Mouse (Mus musculus): Measurements from ENCODE around the gene Cd27. TPM values are rescaled to one million over a fixed set of nuclear protein-coding genes. Genes with fewer than 3 reads are reported as not detected.

Cd27 gene
- polyA plus RNA-seq, 1 experiment from 2014 or later = 1.2 TPM

DNA sequence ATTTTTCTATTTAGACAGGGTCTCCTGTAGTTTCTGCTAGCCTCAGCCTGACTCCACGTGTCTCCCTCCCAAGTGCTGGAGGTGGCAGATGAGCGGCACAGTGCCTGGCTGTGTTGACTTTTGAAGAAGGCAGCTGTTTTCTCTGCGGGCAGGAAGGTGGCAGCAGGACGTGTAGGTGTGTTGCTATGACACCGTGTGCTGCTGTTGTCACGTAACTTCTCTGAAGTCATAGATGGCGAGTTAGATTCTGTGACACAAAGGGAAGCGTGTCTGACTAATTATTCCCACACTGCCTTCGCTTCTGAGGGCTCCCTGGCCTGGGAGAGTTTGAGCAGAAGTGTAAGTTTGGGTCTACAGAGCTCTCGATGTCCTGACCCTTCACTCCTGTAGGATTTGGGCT lies 28.4 kb upstream of the Cd27 start:
- H3K4me3 ChIP-seq = no peak overlapping the region
- DNase-seq (ENCODE audit: low spot score) = no peak
- H3K9me3 ChIP-seq = no peaks in the 10 kb centered on the region
- no peaks in the 10 kb centered on the region for H3K36me3 ChIP-seq
- WGBS = 56% methylated on average over 10 of the region's 10 CpGs
- no peak overlapping the region for H3K27ac ChIP-seq
- peaks cover under 1% of the 10 kb centered on the region; the same call in 1 of the 2 replicates for H3K27me3 ChIP-seq (ENCODE audit: insufficient read depth, poor library complexity, severe bottlenecking)
- no peaks in the 10 kb centered on the region for H3K4me1 ChIP-seq (replicated peaks)

DNA sequence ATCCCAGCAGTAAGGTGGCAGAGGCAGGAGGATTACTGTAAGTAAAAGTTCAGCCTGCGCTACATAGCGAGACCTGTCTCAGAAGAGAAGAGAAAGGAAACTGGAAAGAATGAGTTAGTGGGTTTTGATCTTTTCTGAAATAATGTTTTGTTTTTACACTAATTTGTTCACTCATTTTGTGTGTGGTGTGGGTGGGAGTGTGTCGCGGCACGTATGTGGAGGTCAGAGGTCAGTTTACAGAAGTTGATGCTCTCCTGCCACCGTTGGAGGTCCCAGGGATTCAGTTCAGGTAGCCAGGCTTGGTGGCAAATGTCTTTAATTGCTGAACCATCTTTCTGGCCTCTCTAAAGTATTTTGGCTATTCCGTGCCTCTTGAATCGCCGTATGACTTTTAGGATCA lies 27.4 kb upstream of the Cd27 start:
- H3K9me3 ChIP-seq = no peaks in the 10 kb centered on the region
- H3K4me1 ChIP-seq (replicated peaks) = no peaks in the 10 kb centered on the region

DNA sequence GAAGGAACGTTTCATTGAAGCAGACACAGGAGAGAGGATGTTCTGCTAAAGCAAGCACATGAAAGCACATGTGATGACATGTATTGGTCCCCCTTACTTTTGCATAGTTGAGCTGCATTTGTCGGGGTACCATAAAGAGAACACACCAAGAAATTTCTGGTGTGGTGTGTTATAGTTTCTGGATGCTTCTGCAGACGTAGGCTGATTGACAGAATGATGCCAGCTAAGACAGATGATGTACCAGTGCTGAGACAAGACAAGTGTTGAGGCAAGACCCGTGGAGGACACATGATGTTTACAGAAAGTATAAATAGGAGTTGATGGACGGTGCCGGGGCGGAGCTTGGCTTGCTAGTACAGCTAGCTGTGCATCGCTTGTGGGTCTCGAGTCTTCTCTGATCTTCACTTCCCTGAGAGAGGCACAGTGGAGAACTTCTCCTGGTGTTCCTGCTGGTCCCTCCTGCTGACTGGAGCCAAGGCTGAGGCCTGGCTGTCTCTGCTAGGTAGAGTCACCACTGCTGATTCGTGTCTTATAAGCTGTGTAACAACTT lies 23.3 kb upstream of the Cd27 start:
- Histone ChIP-seq H3K27me3 (ENCODE audit: insufficient read depth, poor library complexity, severe bottlenecking) (no peaks in the 10 kb centered on the region), H3K36me3 (no peaks in the 10 kb centered on the region), H3K9me3 (no peaks in the 10 kb centered on the region), H3K4me1 (replicated peaks) (no peaks in the 10 kb centered on the region; the same call in 1 of the 2 replicates), H3K4me3 (no peak overlapping the region), H3K27ac (no peak overlapping the region)
- DNase-seq (ENCODE audit: low spot score) = no peak
- WGBS = 83% methylated on average over 10 of the region's 10 CpGs

More for the DNA sequence above, 27.4 kb upstream of the Cd27 start:
- 91% methylated on average over 9 of the region's 9 CpGs for WGBS
- no peak for DNase-seq (ENCODE audit: low spot score)
- Histone ChIP-seq H3K4me3 (no peak overlapping the region), H3K27me3 (ENCODE audit: insufficient read depth, poor library complexity, severe bottlenecking) (no peaks in the 10 kb centered on the region), H3K27ac (no peak overlapping the region), H3K36me3 (no peaks in the 10 kb centered on the region)

DNA sequence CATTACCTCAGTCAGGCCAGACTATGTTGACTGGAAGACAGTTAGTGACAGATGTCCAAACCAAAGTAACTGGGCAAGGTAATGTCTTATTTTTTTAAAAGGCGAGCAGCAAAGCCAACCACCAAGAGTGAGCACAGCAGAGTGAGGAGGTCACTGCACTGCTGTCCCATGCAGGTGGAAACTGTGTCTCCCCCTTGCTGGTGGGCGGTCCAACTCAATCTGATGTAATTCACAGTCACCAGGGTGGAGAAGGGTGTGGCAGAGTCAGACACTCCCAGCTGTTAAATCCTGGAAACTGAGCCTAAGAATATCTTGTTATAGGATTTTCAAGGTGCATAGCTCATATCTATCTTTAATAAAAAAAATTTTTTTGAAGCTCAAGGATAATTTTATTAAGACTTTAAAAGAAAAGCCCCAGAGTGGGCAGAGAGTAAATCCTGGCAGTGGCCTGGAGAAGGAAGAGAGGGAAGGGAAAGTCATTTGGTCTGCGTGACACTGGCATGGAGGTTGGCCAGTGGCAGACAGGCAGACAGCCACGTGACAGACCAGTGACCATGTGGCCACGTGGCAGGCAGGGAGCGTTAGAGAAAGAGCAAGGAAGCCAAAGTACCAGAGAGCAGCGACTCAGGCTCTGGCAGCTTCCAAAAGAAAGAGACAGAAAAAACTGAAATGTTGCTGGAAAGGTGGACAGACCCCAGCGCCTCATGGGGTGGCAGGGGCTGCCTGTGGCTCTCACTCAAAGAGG lies 19.6 kb upstream of the Cd27 start:
- peaks cover 4% of the 10 kb centered on the region; the same call in 1 of the 2 replicates for H3K9me3 ChIP-seq
- WGBS = 83% methylated on average over 8 of the region's 8 CpGs
- peaks cover 10% of the 10 kb centered on the region for H3K4me1 ChIP-seq (replicated peaks)
- no peak overlapping the region for H3K4me3 ChIP-seq
- no peak for DNase-seq (ENCODE audit: low spot score)
- no peaks in the 10 kb centered on the region for H3K27me3 ChIP-seq (ENCODE audit: insufficient read depth, poor library complexity, severe bottlenecking)
- H3K36me3 ChIP-seq = no peaks in the 10 kb centered on the region
- no peak overlapping the region for H3K27ac ChIP-seq

DNA sequence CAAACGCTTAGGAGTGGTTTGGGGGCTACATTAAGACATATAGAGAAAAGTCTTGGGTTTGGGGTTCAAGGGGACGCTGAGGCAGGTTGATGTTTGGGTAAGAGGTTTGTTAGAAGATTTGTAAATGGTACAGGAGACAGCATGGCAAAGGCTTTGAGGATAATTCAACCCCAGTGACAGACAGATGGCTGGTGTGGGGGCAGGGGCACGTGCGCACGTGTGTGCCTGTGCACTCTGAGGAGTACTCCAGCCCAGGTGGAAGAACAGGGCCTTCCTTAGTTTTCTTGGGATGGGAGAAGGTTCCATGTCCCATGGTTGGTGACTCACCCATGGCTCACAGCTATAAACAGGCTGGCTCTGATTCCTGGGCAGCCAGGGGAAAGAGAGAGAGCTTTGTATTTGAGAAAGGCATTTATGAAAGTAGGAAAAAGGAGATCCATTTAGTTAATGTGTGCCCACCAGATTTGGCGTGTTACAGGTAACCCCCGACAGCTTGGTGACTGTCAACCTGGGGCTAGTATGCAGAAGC lies 18.8 kb upstream of the Cd27 start:
- DNase-seq (ENCODE audit: low spot score) = no peak
- no peak overlapping the region for H3K4me3 ChIP-seq
- H3K27me3 ChIP-seq (ENCODE audit: insufficient read depth, poor library complexity, severe bottlenecking) = no peaks in the 10 kb centered on the region
- H3K4me1 ChIP-seq (replicated peaks) = peaks cover 10% of the 10 kb centered on the region
- 88% methylated on average over 7 of the region's 7 CpGs for WGBS
- H3K27ac ChIP-seq = no peak overlapping the region
- no peaks in the 10 kb centered on the region for H3K36me3 ChIP-seq
- H3K9me3 ChIP-seq = peaks cover 4% of the 10 kb centered on the region; the same call in 1 of the 2 replicates

DNA sequence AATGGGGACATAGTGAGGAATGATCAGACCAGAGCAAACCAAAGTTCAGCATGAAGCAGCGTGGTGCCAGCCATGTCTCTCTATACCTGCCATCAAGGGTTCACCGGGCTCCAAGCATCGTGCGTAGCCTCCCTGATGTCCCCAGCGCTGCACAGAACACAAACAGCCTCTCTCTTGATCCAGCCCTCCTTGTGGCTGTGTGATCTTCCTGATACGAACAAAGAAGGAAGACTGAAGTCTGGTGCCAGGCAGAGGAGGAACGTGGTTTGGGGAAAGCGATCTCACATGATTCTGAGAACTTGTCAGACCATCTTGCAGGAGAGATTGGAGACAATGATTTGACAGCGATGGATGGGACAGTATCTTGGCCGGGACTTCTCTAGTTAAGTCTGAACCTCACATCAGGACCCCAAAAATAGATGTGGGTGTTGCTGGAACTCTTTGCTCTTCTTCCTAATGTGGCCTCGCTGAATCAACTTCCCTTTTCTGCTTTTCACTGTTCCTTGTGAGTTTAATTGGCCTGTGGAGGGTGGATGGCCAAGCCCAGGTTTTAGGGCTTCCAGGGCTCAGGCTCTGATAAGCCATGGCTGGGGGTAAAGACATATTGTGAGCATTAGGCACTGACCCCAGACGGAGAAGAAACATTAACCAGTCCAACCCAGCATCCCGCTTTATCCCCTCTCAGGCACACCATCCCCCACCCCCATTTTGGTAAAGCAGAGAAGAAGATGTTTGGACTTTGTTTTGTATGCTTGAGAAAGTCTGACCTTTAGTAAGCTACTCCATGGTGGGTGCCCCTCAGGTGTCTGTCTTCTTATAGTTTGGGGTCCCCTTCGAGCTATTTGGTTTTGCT lies 17.3 kb upstream of the Cd27 start:
- Histone ChIP-seq H3K36me3 (no peaks in the 10 kb centered on the region), H3K27ac (no peak overlapping the region), H3K27me3 (ENCODE audit: insufficient read depth, poor library complexity, severe bottlenecking) (no peaks in the 10 kb centered on the region), H3K4me1 (replicated peaks) (peaks cover 10% of the 10 kb centered on the region), H3K9me3 (peaks cover 4% of the 10 kb centered on the region; the same call in 1 of the 2 replicates), H3K4me3 (no peak overlapping the region)
- WGBS = 83% methylated on average over 14 of the region's 14 CpGs
- DNase-seq (ENCODE audit: low spot score) = no peak

DNA sequence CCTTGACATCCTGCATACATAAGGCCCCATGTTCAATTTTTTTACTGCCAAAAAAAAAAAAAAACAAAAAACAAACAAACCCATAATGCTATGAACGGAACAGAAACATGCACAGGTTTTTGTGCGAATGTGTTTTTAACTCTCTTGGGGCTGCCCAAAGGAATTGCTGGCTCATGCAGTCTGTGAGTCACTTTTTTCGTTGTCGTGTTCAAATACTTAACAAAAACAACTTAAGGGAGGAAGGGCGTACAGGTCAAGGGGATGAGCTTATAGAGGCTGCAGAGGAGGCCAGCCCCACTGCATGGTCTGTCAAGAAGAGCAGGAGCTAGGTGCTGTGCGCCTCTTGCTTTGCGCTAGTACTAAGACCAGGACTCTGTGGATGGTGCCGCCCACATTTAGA lies 15.9 kb upstream of the Cd27 start:
- WGBS = 92% methylated on average over 8 of the region's 8 CpGs
- H3K27me3 ChIP-seq (ENCODE audit: insufficient read depth, poor library complexity, severe bottlenecking) = no peaks in the 10 kb centered on the region
- DNase-seq (ENCODE audit: low spot score) = no peak
- H3K9me3 ChIP-seq = peaks cover 4% of the 10 kb centered on the region; the same call in 1 of the 2 replicates
- H3K4me3 ChIP-seq = no peak overlapping the region
- no peaks in the 10 kb centered on the region for H3K36me3 ChIP-seq
- no peak overlapping the region for H3K27ac ChIP-seq
- peaks cover 10% of the 10 kb centered on the region for H3K4me1 ChIP-seq (replicated peaks)

DNA sequence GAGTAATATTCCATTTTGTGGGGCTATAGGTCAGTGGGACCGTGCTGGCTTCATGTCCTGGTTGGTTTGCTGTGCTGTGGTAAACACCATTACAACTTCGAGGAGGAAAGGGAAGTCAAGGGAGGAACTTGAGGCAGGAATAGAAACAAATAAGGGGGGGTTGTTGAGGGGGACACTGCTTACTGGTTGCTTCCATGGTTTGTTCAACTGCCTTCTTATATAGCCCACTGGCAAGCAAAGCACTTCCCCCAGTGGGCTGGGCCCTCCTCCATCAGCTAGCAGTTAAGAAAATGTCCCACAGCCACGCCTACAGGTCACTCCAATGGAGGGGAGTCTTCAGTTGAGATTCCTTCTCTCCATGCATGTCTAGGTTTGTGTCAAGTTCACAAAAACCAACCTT lies 15.5 kb upstream of the Cd27 start:
- no peak overlapping the region for H3K27ac ChIP-seq
- no peak overlapping the region for H3K4me3 ChIP-seq
- H3K36me3 ChIP-seq = no peaks in the 10 kb centered on the region
- no peaks in the 10 kb centered on the region for H3K27me3 ChIP-seq (ENCODE audit: insufficient read depth, poor library complexity, severe bottlenecking)
- peaks cover 10% of the 10 kb centered on the region for H3K4me1 ChIP-seq (replicated peaks)
- peaks cover 4% of the 10 kb centered on the region; the same call in 1 of the 2 replicates for H3K9me3 ChIP-seq
- DNase-seq (ENCODE audit: low spot score) = no peak
- WGBS = 89% methylated on average over 3 of the region's 3 CpGs

DNA sequence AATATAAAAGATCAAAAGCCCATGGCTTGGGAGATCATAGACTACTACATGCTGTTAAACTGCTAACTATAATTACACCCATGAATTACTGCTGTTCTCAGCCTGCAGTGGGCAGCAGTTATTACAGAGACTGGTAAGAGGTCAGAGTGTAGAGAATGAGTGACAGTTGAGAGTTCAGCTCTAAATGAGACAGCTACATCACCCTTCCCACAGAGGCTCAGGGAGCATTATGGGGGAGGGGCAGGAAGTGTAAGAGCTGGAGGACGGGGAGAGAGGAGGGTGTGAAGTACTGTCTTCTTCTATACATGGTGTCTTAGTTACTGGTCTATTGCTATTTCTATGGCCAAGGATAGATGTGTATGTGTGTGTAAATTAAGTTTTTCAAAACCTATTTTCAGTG lies 7.7 kb upstream of the Cd27 start:
- no peak for DNase-seq (ENCODE audit: low spot score)
- H3K27me3 ChIP-seq (ENCODE audit: insufficient read depth, poor library complexity, severe bottlenecking) = no peaks in the 10 kb centered on the region
- H3K4me1 ChIP-seq (replicated peaks) = no peaks in the 10 kb centered on the region
- H3K36me3 ChIP-seq = no peaks in the 10 kb centered on the region
- H3K9me3 ChIP-seq = no peaks in the 10 kb centered on the region
- H3K4me3 ChIP-seq = no peak overlapping the region
- WGBS = 30% methylated on average over 1 of the region's 1 CpGs
- no peak overlapping the region for H3K27ac ChIP-seq

DNA sequence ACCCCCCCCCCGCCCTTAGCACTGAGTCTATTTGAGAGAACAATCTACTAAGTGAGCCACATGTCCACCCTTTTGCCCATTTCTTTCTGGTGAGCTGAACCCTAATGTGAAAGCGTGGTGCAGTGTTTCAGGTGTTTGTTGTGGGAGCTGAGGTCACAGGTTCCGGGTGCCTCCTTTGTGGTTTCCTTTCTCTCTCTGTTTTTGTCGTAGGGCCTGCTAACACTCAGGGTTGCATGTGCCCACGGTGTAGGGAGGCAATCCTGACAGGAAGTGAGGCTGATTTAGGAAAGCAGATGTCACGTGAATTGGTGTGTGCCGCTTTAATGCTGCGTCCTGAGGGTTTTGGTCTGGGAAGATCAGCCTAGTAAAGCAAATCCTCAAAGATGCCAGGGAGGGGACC lies 4.8 kb upstream of the Cd27 start:
- no peaks in the 10 kb centered on the region for H3K36me3 ChIP-seq
- H3K9me3 ChIP-seq = no peaks in the 10 kb centered on the region
- no peak overlapping the region for H3K27ac ChIP-seq
- H3K4me3 ChIP-seq = no peak overlapping the region
- no peak for DNase-seq (ENCODE audit: low spot score)
- H3K4me1 ChIP-seq (replicated peaks) = peaks cover 4% of the 10 kb centered on the region
- no peaks in the 10 kb centered on the region for H3K27me3 ChIP-seq (ENCODE audit: insufficient read depth, poor library complexity, severe bottlenecking)
- WGBS = 82% methylated on average over 8 of the region's 8 CpGs

DNA sequence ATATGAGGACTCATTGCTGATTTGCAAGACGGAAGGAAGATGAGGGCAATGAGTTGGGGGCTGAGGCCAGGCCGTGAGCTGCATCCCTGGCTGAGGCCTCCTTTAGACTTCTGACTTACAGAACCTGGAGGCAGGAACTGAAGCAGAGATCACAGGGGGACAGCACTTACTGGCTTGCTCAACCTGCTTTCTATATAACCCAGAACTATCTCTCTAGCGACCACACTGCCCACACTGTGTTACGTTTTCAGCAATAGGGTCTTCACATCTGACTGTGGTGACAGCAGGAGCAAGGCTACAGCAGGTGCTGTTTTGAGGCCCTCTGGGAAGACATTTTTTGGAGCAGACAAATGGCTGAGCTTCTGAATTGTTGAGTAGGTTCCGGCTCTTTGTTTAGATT lies 3.8 kb upstream of the Cd27 start:
- H3K4me1 ChIP-seq (replicated peaks) = peaks cover 9% of the 10 kb centered on the region
- no peak for DNase-seq (ENCODE audit: low spot score)
- H3K4me3 ChIP-seq = no peak overlapping the region
- H3K27me3 ChIP-seq (ENCODE audit: insufficient read depth, poor library complexity, severe bottlenecking) = no peaks in the 10 kb centered on the region
- H3K27ac ChIP-seq = no peak overlapping the region
- no peaks in the 10 kb centered on the region for H3K36me3 ChIP-seq
- no peaks in the 10 kb centered on the region for H3K9me3 ChIP-seq
- WGBS = 88% methylated on average over 5 of the region's 5 CpGs

DNA sequence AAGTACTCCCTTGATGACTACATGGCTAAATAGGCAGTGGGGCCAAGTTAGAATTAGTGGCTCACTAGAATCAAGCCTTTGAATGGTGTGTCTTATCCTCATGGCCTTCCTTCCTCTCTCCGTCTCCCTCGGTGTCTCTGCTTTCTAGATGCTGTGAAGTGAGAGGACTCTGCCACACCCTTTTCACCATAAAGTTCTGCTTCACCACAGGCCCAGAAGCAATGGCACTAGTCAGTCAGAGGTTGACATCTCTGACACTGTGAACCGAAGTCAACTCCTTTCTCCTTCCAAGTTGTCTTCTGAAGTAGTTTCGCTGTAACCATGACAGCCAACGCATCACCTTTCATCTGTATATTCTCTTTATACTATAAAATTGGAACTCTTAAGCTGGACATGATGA lies 2.7 kb upstream of the Cd27 start:
- no peak overlapping the region for H3K4me3 ChIP-seq
- DNase-seq (ENCODE audit: low spot score) = no peak
- peaks cover 11% of the 10 kb centered on the region for H3K4me1 ChIP-seq (replicated peaks)
- WGBS = 91% methylated on average over 5 of the region's 5 CpGs
- H3K36me3 ChIP-seq = no peaks in the 10 kb centered on the region
- no peak overlapping the region for H3K27ac ChIP-seq
- no peaks in the 10 kb centered on the region for H3K27me3 ChIP-seq (ENCODE audit: insufficient read depth, poor library complexity, severe bottlenecking)
- no peaks in the 10 kb centered on the region for H3K9me3 ChIP-seq

DNA sequence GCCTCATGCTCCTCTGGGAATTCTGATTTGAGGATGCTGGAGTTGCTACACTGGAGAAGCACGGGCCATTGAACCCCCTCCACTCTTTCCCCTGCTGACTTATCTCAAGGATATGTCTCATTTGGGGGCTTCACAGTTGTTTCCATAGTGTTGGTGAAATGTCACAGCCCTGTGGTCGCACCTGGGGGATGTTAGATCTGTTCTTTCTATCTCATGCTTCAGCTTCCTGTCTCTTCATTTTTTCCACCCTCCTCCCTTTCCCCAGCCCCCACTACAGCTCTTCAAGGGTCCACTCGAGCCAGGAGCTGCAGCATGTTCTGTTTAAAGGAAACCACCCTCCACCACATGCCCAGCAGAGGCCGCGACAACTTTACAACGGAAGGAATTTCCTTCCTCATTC lies 1.6 kb upstream of the Cd27 start:
- Histone ChIP-seq H3K4me3 (no peak overlapping the region), H3K4me1 (replicated peaks) (peaks cover 18% of the 10 kb centered on the region), H3K9me3 (no peaks in the 10 kb centered on the region), H3K27ac (no peak overlapping the region), H3K27me3 (ENCODE audit: insufficient read depth, poor library complexity, severe bottlenecking) (no peaks in the 10 kb centered on the region), H3K36me3 (no peaks in the 10 kb centered on the region)
- 84% methylated on average over 6 of the region's 6 CpGs for WGBS
- DNase-seq (ENCODE audit: low spot score) = no peak
